Mouse (Mus musculus): ENCODE results near the gene Plbd1. TPM values are rescaled to one million over a fixed set of nuclear protein-coding genes. Genes with fewer than 3 reads are reported as not detected.
A peak's percentile ranks its signal among the peaks of the same experiment; 100 is the strongest.

The Plbd1 gene
- polyA plus RNA-seq, 1 experiment, result 70.1 TPM

GRCm38 (mm10) chr6:136646207-136646606 is 15.5 kb downstream of the Plbd1 start:
- no peaks in the 10 kb centered on the region for H3K4me1 ChIP-seq (ENCODE audit: control insufficient read depth, insufficient read depth, low read length)
- H3K27ac ChIP-seq (ENCODE audit: control insufficient read depth, insufficient read depth, low read depth, low read length, poor library complexity), result no peak overlapping the region
- H3K4me3 ChIP-seq (replicated peaks; ENCODE audit: control insufficient read depth, low read depth, low read length), result no peak overlapping the region
- WGBS, result 78% methylated on average over 6 of the region's 6 CpGs
- TF ChIP-seq POLR2A (IDR thresholded peaks at IDR 0.05; ENCODE audit: borderline replicate concordance, control insufficient read depth, low read depth, low read length), result no peak
- TF ChIP-seq CTCF (IDR thresholded peaks at IDR 0.05; ENCODE audit: control insufficient read depth, insufficient read depth, low read length), result no peak

GRCm38 (mm10) chr6:136645754-136646153 is 16.0 kb downstream of the Plbd1 start:
- Histone ChIP-seq H3K4me3 (replicated peaks; ENCODE audit: control insufficient read depth, low read depth, low read length) (no peak overlapping the region), H3K4me1 (ENCODE audit: control insufficient read depth, insufficient read depth, low read length) (no peaks in the 10 kb centered on the region), H3K27ac (ENCODE audit: control insufficient read depth, insufficient read depth, low read depth, low read length, poor library complexity) (no peak overlapping the region)
- TF ChIP-seq CTCF (IDR thresholded peaks at IDR 0.05; ENCODE audit: control insufficient read depth, insufficient read depth, low read length) (no peak), POLR2A (IDR thresholded peaks at IDR 0.05; ENCODE audit: borderline replicate concordance, control insufficient read depth, low read depth, low read length) (no peak)
- WGBS, result 48% methylated on average over 9 of the region's 9 CpGs

DNA sequence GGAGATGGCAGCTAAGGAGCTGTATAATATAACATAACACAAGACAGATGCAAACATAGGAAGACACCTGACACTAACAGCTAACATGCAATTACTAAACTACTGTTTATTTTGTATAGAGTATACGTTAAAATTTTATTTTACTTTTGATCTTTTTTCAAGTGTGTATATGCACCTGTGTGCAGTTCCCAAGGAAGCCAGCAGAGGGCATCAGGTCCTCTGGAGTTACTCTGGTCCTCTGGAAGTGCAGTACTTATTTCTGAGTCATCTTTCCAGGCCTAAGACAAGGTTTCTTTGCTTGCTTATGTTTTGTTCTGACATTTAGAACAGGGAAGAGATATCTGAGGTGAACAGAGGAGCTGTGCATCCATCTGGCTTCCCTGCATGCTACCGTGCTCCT is 17.6 kb downstream of the Plbd1 start:
- TF ChIP-seq CTCF (IDR thresholded peaks at IDR 0.05; ENCODE audit: control insufficient read depth, insufficient read depth, low read length), result peak; percentile 52
- TF ChIP-seq POLR2A (IDR thresholded peaks at IDR 0.05; ENCODE audit: borderline replicate concordance, control insufficient read depth, low read depth, low read length), result no peak
- Histone ChIP-seq H3K4me3 (replicated peaks; ENCODE audit: control insufficient read depth, low read depth, low read length) (no peak overlapping the region), H3K4me1 (ENCODE audit: control insufficient read depth, insufficient read depth, low read length) (no peaks in the 10 kb centered on the region), H3K27ac (ENCODE audit: control insufficient read depth, insufficient read depth, low read depth, low read length, poor library complexity) (no peak overlapping the region)
- WGBS, result 88% methylated on average over 2 of the region's 2 CpGs

DNA sequence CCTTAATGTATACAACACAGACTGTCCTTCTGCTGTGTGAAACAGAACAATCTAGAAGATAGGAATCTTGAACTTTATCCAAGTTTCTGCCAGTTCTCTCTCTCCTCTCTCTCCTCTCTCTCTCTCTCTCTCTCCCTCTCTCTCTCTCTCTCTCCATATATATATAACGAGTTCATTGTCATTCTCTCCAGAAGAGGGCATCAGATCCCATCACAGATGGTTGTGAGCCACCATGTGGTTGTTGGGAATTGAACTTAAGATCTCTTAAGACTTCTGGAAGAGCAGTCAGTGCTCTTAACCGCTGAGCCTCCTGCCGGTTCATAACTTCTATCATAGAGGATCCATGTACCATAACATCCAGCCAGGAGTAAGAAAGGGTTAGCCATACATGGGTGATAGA is 26.7 kb downstream of the Plbd1 start:
- 47% methylated on average over 3 of the region's 3 CpGs for WGBS
- TF ChIP-seq CTCF (IDR thresholded peaks at IDR 0.05; ENCODE audit: control insufficient read depth, insufficient read depth, low read length), result no peak
- no peak for TF ChIP-seq POLR2A (IDR thresholded peaks at IDR 0.05; ENCODE audit: borderline replicate concordance, control insufficient read depth, low read depth, low read length)

GRCm38 (mm10) chr6:136633719-136634118 is 28.0 kb downstream of the Plbd1 start:
- TF ChIP-seq POLR2A (IDR thresholded peaks at IDR 0.05; ENCODE audit: borderline replicate concordance, control insufficient read depth, low read depth, low read length) (no peak), CTCF (IDR thresholded peaks at IDR 0.05; ENCODE audit: control insufficient read depth, insufficient read depth, low read length) (no peak)
- Histone ChIP-seq H3K4me3 (replicated peaks; ENCODE audit: control insufficient read depth, low read depth, low read length) (no peak overlapping the region), H3K4me1 (ENCODE audit: control insufficient read depth, insufficient read depth, low read length) (no peaks in the 10 kb centered on the region), H3K27ac (ENCODE audit: control insufficient read depth, insufficient read depth, low read depth, low read length, poor library complexity) (no peak overlapping the region)
- 58% methylated on average over 6 of the region's 6 CpGs for WGBS

More for the DNA sequence above, 26.7 kb downstream of the Plbd1 start:
- Histone ChIP-seq H3K27ac (ENCODE audit: control insufficient read depth, insufficient read depth, low read depth, low read length, poor library complexity) (no peak overlapping the region), H3K4me3 (replicated peaks; ENCODE audit: control insufficient read depth, low read depth, low read length) (no peak overlapping the region), H3K4me1 (ENCODE audit: control insufficient read depth, insufficient read depth, low read length) (no peaks in the 10 kb centered on the region)

DNA sequence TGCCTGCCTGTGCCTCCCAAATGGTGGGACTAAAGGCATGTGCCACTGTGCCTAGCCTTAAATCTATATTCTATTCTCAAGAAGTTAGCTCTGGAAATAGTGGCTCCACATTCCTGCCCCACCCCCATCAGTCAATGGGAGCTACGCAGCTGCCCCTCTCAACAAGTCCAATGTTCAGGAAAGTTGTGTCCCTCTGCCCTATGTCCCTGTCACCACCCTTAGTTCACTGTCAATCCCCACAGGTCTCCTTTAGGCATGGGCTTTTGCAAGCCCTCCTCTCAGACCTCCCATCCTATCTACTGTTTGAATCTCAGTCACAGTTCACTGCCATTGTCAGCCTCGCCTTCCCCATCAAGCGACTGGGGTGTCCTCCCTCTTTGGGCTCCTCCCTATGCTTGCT is 28.6 kb downstream of the Plbd1 start:
- WGBS, result 81% methylated on average over 3 of the region's 3 CpGs
- no peaks in the 10 kb centered on the region for H3K4me1 ChIP-seq (ENCODE audit: control insufficient read depth, insufficient read depth, low read length)
- no peak overlapping the region for H3K4me3 ChIP-seq (replicated peaks; ENCODE audit: control insufficient read depth, low read depth, low read length)
- H3K27ac ChIP-seq (ENCODE audit: control insufficient read depth, insufficient read depth, low read depth, low read length, poor library complexity), result no peak overlapping the region
- TF ChIP-seq POLR2A (IDR thresholded peaks at IDR 0.05; ENCODE audit: borderline replicate concordance, control insufficient read depth, low read depth, low read length) (no peak), CTCF (IDR thresholded peaks at IDR 0.05; ENCODE audit: control insufficient read depth, insufficient read depth, low read length) (no peak)

DNA sequence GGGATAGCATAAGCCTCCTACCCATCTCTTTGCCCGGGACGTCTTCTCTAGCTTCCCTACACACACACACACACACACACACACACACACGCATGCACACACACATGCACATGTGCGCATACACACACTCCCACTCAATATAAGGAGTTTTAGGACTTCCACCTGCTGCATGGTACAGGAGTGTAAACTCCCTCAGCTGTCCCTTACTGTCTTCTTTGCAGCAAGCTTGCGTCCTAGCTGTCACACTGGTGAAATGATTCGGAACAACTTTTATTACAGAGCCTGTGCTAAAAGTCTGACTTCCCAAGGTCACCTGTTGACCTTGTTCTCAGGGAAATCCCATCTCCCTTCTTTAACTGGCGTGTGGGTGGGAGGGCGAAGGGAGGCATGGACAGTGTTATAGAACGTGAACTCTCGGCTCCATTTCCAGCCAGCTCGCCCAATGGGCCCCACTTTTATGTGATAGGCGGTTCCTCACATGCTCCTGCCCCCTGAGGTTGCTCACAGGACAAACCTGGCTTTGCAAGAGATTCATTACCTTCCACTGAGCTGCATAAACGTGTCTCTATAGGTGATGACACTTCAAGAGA is 29.7 kb downstream of the Plbd1 start:
- TF ChIP-seq POLR2A (IDR thresholded peaks at IDR 0.05; ENCODE audit: borderline replicate concordance, control insufficient read depth, low read depth, low read length) (no peak), CTCF (IDR thresholded peaks at IDR 0.05; ENCODE audit: control insufficient read depth, insufficient read depth, low read length) (no peak)
- WGBS, result 83% methylated on average over 13 of the region's 13 CpGs
- no peak overlapping the region for H3K27ac ChIP-seq (ENCODE audit: control insufficient read depth, insufficient read depth, low read depth, low read length, poor library complexity)
- H3K4me1 ChIP-seq (ENCODE audit: control insufficient read depth, insufficient read depth, low read length), result no peaks in the 10 kb centered on the region
- H3K4me3 ChIP-seq (replicated peaks; ENCODE audit: control insufficient read depth, low read depth, low read length), result no peak overlapping the region

DNA sequence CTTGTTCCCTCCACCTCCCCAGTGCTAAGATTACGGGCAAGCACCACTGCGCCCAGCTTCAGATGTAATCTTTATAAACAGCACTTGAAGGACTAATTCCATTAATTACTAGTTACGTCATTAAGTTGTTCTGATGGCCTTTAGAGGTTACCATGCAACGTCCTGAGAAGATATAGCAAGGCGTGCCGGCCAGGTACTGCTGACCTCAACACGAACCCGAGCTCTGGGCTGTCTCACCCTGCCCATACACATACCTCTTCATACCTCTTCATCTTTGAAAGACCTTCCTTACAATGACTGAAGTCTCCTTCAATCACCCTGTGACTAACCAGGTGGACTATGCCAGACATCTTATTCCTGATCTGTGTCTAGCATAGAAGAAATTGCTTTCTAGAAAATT is 30.2 kb downstream of the Plbd1 start:
- 89% methylated on average over 8 of the region's 8 CpGs for WGBS
- TF ChIP-seq POLR2A (IDR thresholded peaks at IDR 0.05; ENCODE audit: borderline replicate concordance, control insufficient read depth, low read depth, low read length) (no peak), CTCF (IDR thresholded peaks at IDR 0.05; ENCODE audit: control insufficient read depth, insufficient read depth, low read length) (no peak)
- Histone ChIP-seq H3K4me3 (replicated peaks; ENCODE audit: control insufficient read depth, low read depth, low read length) (no peak overlapping the region), H3K27ac (ENCODE audit: control insufficient read depth, insufficient read depth, low read depth, low read length, poor library complexity) (no peak overlapping the region), H3K4me1 (ENCODE audit: control insufficient read depth, insufficient read depth, low read length) (no peaks in the 10 kb centered on the region)

DNA sequence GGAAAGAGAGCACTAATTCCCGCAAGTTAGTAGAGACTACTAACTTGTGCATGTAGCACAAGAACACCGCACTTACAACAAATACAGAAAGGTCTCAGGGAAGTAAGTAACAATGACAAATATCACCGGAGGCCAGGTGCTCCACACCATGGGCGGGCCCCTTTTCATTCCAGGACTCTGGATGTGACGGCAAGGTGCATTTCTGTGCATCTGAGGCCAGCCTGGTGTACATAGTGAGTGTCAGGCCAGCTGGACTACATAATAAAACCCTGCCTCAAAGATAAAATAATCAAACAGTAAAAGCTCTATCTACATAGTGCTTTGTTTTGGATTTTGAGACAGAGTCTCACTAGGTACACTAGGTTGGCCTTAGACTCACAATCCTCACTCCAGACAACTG is 32.1 kb downstream of the Plbd1 start:
- H3K4me1 ChIP-seq (ENCODE audit: control insufficient read depth, insufficient read depth, low read length), result no peaks in the 10 kb centered on the region
- no peak for TF ChIP-seq CTCF (IDR thresholded peaks at IDR 0.05; ENCODE audit: control insufficient read depth, insufficient read depth, low read length)
- TF ChIP-seq POLR2A (IDR thresholded peaks at IDR 0.05; ENCODE audit: borderline replicate concordance, control insufficient read depth, low read depth, low read length), result no peak
- H3K4me3 ChIP-seq (replicated peaks; ENCODE audit: control insufficient read depth, low read depth, low read length), result no peak overlapping the region
- H3K27ac ChIP-seq (ENCODE audit: control insufficient read depth, insufficient read depth, low read depth, low read length, poor library complexity), result no peak overlapping the region
- WGBS, result 85% methylated on average over 5 of the region's 5 CpGs
